Mouse (Mus musculus) CH12.LX (cell line): ENCODE measurements at regions not wholly inside any gene's neighbourhood (a gene's known extent, or its start where the extent isn't known, plus 50 kb on each side); places are given as distances from the start of the nearest gene placed in this dataset.

Experiments used
- DNase-seq: peaks from one replicate; pipeline ENCODE4 v3.0.0-alpha.2; 2013; ENCODE audit errors: extremely low read depth
- H3K27ac ChIP-seq: 2 replicates; pipeline ENCODE4 v1.5.1; 2012; ENCODE audit warnings: low read depth, mild to moderate bottlenecking, control low read depth, moderate library complexity; ENCODE audit not compliant: insufficient read depth
- H3K27me3 ChIP-seq: replicated peaks from 2 replicates; pipeline ENCODE3; 2012; ENCODE audit warnings: inconsistent platforms
- H3K36me3 ChIP-seq, 2 experiments: replicated peaks in 1 of 2; 2 replicates each; pipeline versions ENCODE3 to v1.6.1; 2012; ENCODE audit warnings: inconsistent platforms in 1 of 2, low read length in 1 of 2, mild to moderate bottlenecking in 1 of 2, mixed read lengths in 1 of 2, moderate library complexity in 1 of 2; ENCODE audit not compliant: control insufficient read depth in 1 of 2, insufficient read depth in 1 of 2
- H3K4me1 ChIP-seq, 2 experiments: 2 replicates each; pipeline ENCODE4 v1.6.1; 2012; ENCODE audit warnings: inconsistent platforms in 1 of 2, moderate library complexity in 1 of 2; ENCODE audit not compliant: insufficient read depth in 2 of 2, control insufficient read depth in 1 of 2
- H3K4me2 ChIP-seq: 2 replicates; pipeline ENCODE4 v1.6.1; 2012; ENCODE audit warnings: low read depth, mild to moderate bottlenecking, control low read depth; ENCODE audit not compliant: poor library complexity, insufficient read depth, severe bottlenecking
- H3K4me3 ChIP-seq, 3 experiments: fragments of 150-350 bp in 1 of 3; sonication (generic) in 1 of 3; replicated peaks in 1 of 3; 2 replicates each; pipeline versions ENCODE3 to v1.5.1; 2011 to 2012; ENCODE audit warnings: low read depth in 2 of 3, low read length in 2 of 3, mild to moderate bottlenecking in 2 of 3, moderate library complexity in 2 of 3, control low read depth in 1 of 3, improper control_type of control experiment in 1 of 3, inconsistent platforms in 1 of 3, mixed read lengths in 1 of 3; ENCODE audit not compliant: poor library complexity in 1 of 3
- H3K79me2 ChIP-seq: replicated peaks from 2 replicates; pipeline ENCODE4 v1.6.1; 2012; ENCODE audit warnings: mild to moderate bottlenecking, moderate library complexity; ENCODE audit not compliant: control insufficient read depth, poor library complexity, insufficient read depth, severe bottlenecking; ENCODE audit errors: extremely low read depth
- H3K9ac ChIP-seq: 2 replicates; pipeline ENCODE4 v1.6.1; 2012; ENCODE audit warnings: low read depth, mild to moderate bottlenecking, control low read depth, moderate library complexity; ENCODE audit not compliant: insufficient read depth
- H3K9me3 ChIP-seq: replicated peaks from 2 replicates; pipeline ENCODE3; 2012; ENCODE audit warnings: low read length, inconsistent platforms, mixed read lengths
- BHLHE40 ChIP-seq: IDR thresholded peaks from 2 replicates; pipeline ENCODE4 v1.6.1; 2011; ENCODE audit warnings: mild to moderate bottlenecking, low read depth, low read length, improper control_type of control experiment
- CTCF ChIP-seq, 2 experiments: IDR thresholded peaks in 1 of 2; conservative IDR thresholded peaks in 1 of 2; 2 replicates each; pipeline ENCODE4 v1.5.1; 2011 to 2012; ENCODE audit warnings: low read depth in 2 of 2, low read length in 2 of 2, improper control_type of control experiment in 1 of 2, inconsistent platforms in 1 of 2, mild to moderate bottlenecking in 1 of 2, moderate library complexity in 1 of 2
- ELF1 ChIP-seq: IDR thresholded peaks from 2 replicates; pipeline ENCODE4 v1.6.1; 2014; ENCODE audit warnings: low read depth, mild to moderate bottlenecking, inconsistent platforms, low read length, improper control_type of control experiment
- EP300 ChIP-seq: IDR thresholded peaks from 2 replicates; pipeline ENCODE4 v1.6.1; 2011; ENCODE audit warnings: low read length, improper control_type of control experiment
- JUND ChIP-seq: conservative IDR thresholded peaks from 2 replicates; pipeline ENCODE4 v1.6.1; 2011; ENCODE audit warnings: low read depth, low read length, improper control_type of control experiment
- KAT2A ChIP-seq: IDR thresholded peaks from 2 replicates; pipeline ENCODE4 v1.6.1; 2012; ENCODE audit warnings: low read length, improper control_type of control experiment, inconsistent platforms; ENCODE audit not compliant: insufficient replicate concordance
- MAZ ChIP-seq: IDR thresholded peaks from 2 replicates; pipeline ENCODE4 v1.6.1; 2012; ENCODE audit warnings: low read depth, mild to moderate bottlenecking, inconsistent platforms, low read length, improper control_type of control experiment, moderate library complexity
- MEF2A ChIP-seq: IDR thresholded peaks from 2 replicates; pipeline ENCODE4 v1.6.1; 2014; ENCODE audit warnings: low read depth, mild to moderate bottlenecking, inconsistent platforms, low read length, improper control_type of control experiment, borderline replicate concordance
- POLR2AphosphoS2 ChIP-seq: IDR thresholded peaks from 2 replicates; pipeline ENCODE4 v1.6.1; 2011; ENCODE audit warnings: low read depth, low read length, improper control_type of control experiment
- RAD21 ChIP-seq: IDR thresholded peaks from 2 replicates; pipeline ENCODE4 v1.6.1; 2011; ENCODE audit warnings: low read depth, mild to moderate bottlenecking, low read length, improper control_type of control experiment, moderate library complexity
- SMC3 ChIP-seq: IDR thresholded peaks from 2 replicates; pipeline ENCODE4 v1.6.1; 2011; ENCODE audit warnings: low read depth, low read length, improper control_type of control experiment
- TCF12 ChIP-seq: IDR thresholded peaks from 2 replicates; pipeline ENCODE4 v1.6.1; 2014; ENCODE audit warnings: low read depth, mild to moderate bottlenecking, inconsistent platforms, low read length, improper control_type of control experiment
- USF2 ChIP-seq: conservative IDR thresholded peaks from 2 replicates; pipeline ENCODE4 v1.6.1; 2011; ENCODE audit warnings: low read depth, low read length, improper control_type of control experiment
- ZNF384 ChIP-seq: IDR thresholded peaks from 2 replicates; pipeline ENCODE4 v1.6.1; 2012; ENCODE audit warnings: low read depth, low read length, improper control_type of control experiment, inconsistent platforms
- dilution Hi-C: fragments of 300-500 bp; cut with MboI; formaldehyde crosslinking; loops from 2 replicates; pipeline ENCODE4 v1.14.3; 2020; ENCODE audit warnings: low sequenced_read_pairs; ENCODE audit not compliant: extremely low pct_unique_long_range_greater_than_20kb, extremely low pct_ligation_motif_present
- in situ Hi-C: fragments of 300-500 bp; cut with MboI; formaldehyde crosslinking; loops from 3 replicates; pipeline ENCODE4 v1.14.3; 2019; ENCODE audit warnings: low sequenced_read_pairs, low pct_ligation_motif_present, low pct_unique_long_range_greater_than_20kb, mixed read lengths

- dilution Hi-C loops, result no loop called here
- H3K9me3 ChIP-seq, result no peaks in the 10 kb centered on the region
- no peak for TF ChIP-seq EP300
- TF ChIP-seq MEF2A, result no peak
- H3K36me3 ChIP-seq, result no peaks in the 10 kb centered on the region
- in situ Hi-C loops, result no loop called here
- no peak for DNase-seq
- no peaks in the 10 kb centered on the region for H3K4me1 ChIP-seq
- H3K27me3 ChIP-seq, result peaks cover 25% of the 10 kb centered on the region
- no peak overlapping the region for H3K9ac ChIP-seq
- H3K4me3 ChIP-seq, result no peak overlapping the region
- H3K4me2 ChIP-seq, result no peak overlapping the region
- H3K27ac ChIP-seq, result no peak overlapping the region
- H3K79me2 ChIP-seq, result no peaks in the 10 kb centered on the region
These were observed 173.8 kb downstream of the Foxa2 start for GRCm38 (mm10) chr2:147872972-147873371.

DNA sequence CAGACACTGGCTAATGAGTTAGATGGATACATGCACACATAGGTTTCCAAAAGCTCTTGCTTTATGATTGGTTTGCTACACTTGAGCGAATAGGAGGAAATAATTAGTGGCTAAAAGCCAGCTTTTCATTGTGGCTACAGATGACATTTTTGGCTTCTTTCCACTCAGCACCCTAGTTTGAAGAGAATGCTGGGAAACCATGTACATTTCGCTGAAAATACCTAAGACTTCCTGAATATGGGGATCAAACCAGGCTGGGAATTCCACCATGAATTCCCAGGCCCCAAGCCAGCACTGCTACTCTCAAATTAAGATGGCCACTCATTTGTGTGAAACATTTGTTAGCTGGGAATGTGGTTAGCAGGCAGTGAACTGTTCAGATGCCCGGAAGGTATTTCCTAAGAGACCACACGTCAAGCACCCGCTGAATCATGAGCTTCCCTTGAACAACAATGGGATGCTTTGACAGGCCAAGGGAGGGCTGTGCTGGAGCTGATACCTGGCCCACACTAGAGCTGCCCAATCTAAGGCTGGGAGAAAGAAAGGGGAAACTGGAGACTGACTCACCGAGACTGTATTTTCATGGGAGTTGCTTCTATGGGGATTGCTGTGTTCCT lies 195.5 kb downstream of the Foxa2 start:
- no peak for DNase-seq
- H3K4me3 ChIP-seq, result no peak overlapping the region

DNA sequence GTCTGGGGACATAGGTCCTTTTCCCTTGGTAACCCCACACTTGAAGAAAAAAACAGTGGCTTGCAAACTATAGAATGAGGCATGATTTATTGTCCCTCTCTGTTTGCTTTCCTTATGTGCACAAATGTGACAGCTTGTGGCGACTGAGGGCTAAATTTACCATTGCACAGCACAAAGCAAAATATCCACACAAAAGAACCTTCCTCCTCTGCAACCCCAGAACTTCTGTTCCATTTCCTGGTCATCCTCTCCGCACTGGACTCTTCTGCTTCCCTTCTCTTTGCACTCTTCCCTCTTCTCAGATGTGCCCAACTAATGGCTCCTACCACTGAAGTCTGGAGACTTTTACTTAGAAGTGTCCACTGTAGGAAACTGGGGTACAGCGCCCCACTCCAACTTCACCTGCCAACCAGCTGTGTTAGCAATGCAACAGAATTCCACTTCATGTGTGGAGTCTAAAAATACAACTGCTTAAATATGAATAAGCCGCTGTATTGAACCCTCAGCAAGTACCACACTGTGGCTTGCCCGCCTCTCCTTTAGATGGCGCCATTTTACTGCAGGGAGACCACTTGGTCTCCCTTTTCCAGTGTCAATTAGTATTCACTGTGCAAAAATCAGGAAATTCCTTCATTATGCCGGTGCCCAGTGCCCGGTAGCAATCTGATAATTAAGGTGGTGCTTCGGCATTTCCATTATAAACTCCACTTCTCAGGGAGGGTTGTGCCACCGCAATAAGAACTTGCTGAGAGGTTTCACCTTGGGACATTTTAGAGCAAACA lies 199.6 kb downstream of the Foxa2 start:
- peaks cover 43% of the 10 kb centered on the region for H3K27me3 ChIP-seq
- no peak overlapping the region for H3K9ac ChIP-seq
- in situ Hi-C loops, result no loop called here
- TF ChIP-seq RAD21 (peak; percentile 36), CTCF (conservative IDR thresholded peaks at IDR 0.05 in 1 of 2, IDR thresholded peaks at IDR 0.05 in 1 of 2; ENCODE audit: low read depth in 2 of 2, low read length in 2 of 2) (peak; percentile 6 to 49; a peak in 2 of 4 replicates), ZNF384 (no peak), SMC3 (peak; percentile 27), MEF2A (no peak)
- H3K4me1 ChIP-seq, result no peaks in the 10 kb centered on the region
- H3K27ac ChIP-seq, result no peak overlapping the region
- dilution Hi-C loops, result no loop called here
- no peaks in the 10 kb centered on the region for H3K79me2 ChIP-seq
- no peaks in the 10 kb centered on the region for H3K36me3 ChIP-seq
- no peak for DNase-seq
- no peak overlapping the region for H3K4me3 ChIP-seq
- H3K4me2 ChIP-seq, result no peak overlapping the region
- no peaks in the 10 kb centered on the region for H3K9me3 ChIP-seq

More for the DNA sequence above, 195.5 kb downstream of the Foxa2 start:
- dilution Hi-C loops, result no loop called here
- H3K36me3 ChIP-seq, result no peaks in the 10 kb centered on the region
- H3K27me3 ChIP-seq, result peaks cover 34% of the 10 kb centered on the region
- H3K4me2 ChIP-seq, result no peak overlapping the region
- H3K9me3 ChIP-seq, result no peaks in the 10 kb centered on the region
- H3K4me1 ChIP-seq, result no peaks in the 10 kb centered on the region
- H3K27ac ChIP-seq, result no peak overlapping the region
- TF ChIP-seq BHLHE40, result no peak
- no peak for TF ChIP-seq CTCF (conservative IDR thresholded peaks at IDR 0.05 in 1 of 2, IDR thresholded peaks at IDR 0.05 in 1 of 2; ENCODE audit: low read depth in 2 of 2, low read length in 2 of 2)
- no peak for TF ChIP-seq EP300
- no peak for TF ChIP-seq JUND
- no peak for TF ChIP-seq KAT2A
- TF ChIP-seq POLR2AphosphoS2, result no peak
- TF ChIP-seq MAZ, result no peak
- TF ChIP-seq ELF1, result no peak
- no peak for TF ChIP-seq USF2
- TF ChIP-seq TCF12, result no peak
- TF ChIP-seq, all 38 proteins: peak for 0
- in situ Hi-C loops, result no loop called here
- Histone ChIP-seq H3K79me2 (no peaks in the 10 kb centered on the region), H3K9ac (no peak overlapping the region)
